Mouse (Mus musculus) embryonic fibroblast, embryonic 13.5 days (primary cell): Measurements from ENCODE around the gene Dnhd1. TPM values are rescaled to one million over a fixed set of nuclear protein-coding genes. Genes with fewer than 3 reads are reported as not detected.

ENCODE experiments used
- H3K27ac ChIP-seq: 2 replicates; pipeline ENCODE4 v1.5.1; 2012; ENCODE audit warnings: low read length, control low read depth, inconsistent platforms; ENCODE audit not compliant: insufficient read depth
- H3K4me1 ChIP-seq: 2 replicates; pipeline ENCODE4 v1.6.1; 2011; ENCODE audit warnings: low read length; ENCODE audit not compliant: control insufficient read depth, insufficient read depth
- H3K4me3 ChIP-seq: 2 replicates; pipeline ENCODE4 v1.5.1; 2011; ENCODE audit warnings: mild to moderate bottlenecking, control low read depth, low read length; ENCODE audit not compliant: insufficient read depth
- CTCF ChIP-seq: IDR thresholded peaks from 2 replicates; pipeline ENCODE4 v1.5.1; 2011; ENCODE audit warnings: mild to moderate bottlenecking, control low read depth, low read length, moderate library complexity, borderline replicate concordance; ENCODE audit not compliant: insufficient read depth
- POLR2A ChIP-seq: IDR thresholded peaks from 2 replicates; pipeline ENCODE4 v1.6.1; 2011; ENCODE audit warnings: low read depth, mild to moderate bottlenecking, control low read depth, low read length, moderate library complexity
- polyA plus RNA-seq: library from polyadenylated mRNA; stranded (reverse); fragments of >200 nt; gene quantifications from 2 replicates; pipeline ENCODE4 v1.2.4, GENCODE M21; 2011; ENCODE audit warnings: low read depth; ENCODE audit not compliant: missing spikeins, insufficient read length

Dnhd1 gene
- polyA plus RNA-seq, 1 experiment, result 3.1 TPM

DNA sequence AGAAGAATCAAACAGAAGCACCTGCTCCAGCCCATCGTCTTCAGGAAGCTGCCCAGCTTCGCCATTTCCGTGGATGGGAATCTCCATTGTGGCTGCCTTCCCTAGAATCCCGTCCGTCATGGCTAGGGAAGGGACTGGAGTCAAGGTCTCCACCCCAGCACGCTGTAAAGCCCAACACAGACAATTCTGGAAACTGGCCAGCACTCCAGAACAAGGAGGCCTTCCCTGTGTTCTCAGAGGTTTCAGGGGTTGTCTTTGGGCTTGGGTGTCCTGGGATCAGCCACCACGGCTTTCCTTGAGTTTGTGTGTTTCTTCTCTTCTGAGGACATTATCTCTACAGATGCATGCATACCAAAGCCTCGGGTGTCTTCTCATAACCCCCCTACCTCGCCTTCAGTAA, 11.3 kb upstream of the Dnhd1 start:
- no peak for TF ChIP-seq POLR2A
- H3K27ac ChIP-seq, result no peak overlapping the region
- 0 out of 2 replicates have a peak, but pooled peaks cover 6% of the 10 kb centered on the region for H3K4me1 ChIP-seq
- peak overlapping the region; percentile 83 for H3K4me3 ChIP-seq

DNA sequence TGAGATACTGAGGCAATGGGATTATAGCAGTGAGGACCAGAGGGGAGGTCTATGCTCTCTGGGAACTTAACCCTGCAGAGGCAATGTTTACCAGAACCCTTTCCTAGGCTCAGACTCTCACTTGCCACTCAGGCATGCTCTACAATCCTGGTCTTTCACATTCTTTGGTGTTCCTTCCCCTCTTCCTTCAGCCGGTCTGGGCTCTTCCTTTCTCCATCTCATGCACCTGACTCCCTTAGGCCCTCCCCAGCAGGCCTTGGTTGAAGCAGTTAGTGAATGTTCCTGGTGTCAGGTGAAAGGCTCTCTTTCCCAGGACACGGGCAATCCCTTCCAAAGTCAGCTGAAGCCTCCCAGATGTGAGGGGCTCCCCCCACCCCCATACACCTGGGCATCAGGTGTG, 10.9 kb upstream of the Dnhd1 start, which contains the start of gene Timm10b:
TSS of gene Timm10b (plus strand) at position 301 of the 400 bp plus-strand sequence.
- Histone ChIP-seq H3K27ac (peak within 1 kb of the TSS; percentile 59), H3K4me3 (peak within 1 kb of the TSS; percentile 83), H3K4me1 (0 out of 2 replicates have a peak, but pooled peaks cover 6% of the 10 kb centered on the region)
- TF ChIP-seq POLR2A (no peak), CTCF (no peak)

DNA sequence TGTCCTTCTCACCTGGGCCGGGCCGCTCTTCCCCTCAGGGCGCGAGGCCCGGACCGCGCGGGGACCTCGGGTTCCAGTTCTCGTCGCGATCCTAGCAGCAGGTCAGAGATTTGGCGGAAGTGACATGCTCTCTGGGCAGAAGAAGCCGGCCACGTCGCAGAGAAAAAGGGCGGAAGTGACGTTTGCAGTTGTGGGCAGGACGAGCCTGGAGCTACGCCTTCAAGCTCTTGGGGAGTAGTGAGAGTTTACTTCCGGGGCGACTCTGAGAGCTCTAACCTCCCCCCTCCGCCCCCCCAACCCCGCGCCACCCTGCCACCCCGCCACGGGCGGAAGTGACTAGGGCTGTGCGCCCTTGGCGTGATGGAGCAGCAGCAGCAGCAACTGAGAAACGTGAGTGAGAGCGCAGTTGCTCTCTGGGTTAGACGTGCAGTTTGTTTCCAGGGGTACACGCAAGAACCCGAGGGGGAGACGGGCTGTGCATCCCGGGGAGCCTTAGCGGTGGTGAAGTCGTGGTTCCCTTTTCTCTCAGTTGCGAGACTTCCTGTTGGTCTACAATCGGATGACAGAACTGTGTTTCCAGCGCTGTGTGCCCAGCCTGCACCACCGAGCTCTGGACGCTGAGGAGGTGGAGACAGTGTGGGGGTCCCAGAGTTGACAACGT, 10.3 kb upstream of the Dnhd1 start, which contains the start of the genes Arfip2 and Gm45799:
TSS of gene Arfip2 (minus strand) at position 184 of the 661 bp plus-strand sequence.
TSS of gene Gm45799 (plus strand) at position 320 of the 661 bp plus-strand sequence.
- Histone ChIP-seq H3K4me3 (peak within 1 kb of the TSS; percentile 83), H3K4me1 (0 out of 2 replicates have a peak, but pooled peaks cover 6% of the 10 kb centered on the region), H3K27ac (peak within 1 kb of the TSS; percentile 59)
- TF ChIP-seq CTCF, result no peak
- peak; percentile 93 for TF ChIP-seq POLR2A

DNA sequence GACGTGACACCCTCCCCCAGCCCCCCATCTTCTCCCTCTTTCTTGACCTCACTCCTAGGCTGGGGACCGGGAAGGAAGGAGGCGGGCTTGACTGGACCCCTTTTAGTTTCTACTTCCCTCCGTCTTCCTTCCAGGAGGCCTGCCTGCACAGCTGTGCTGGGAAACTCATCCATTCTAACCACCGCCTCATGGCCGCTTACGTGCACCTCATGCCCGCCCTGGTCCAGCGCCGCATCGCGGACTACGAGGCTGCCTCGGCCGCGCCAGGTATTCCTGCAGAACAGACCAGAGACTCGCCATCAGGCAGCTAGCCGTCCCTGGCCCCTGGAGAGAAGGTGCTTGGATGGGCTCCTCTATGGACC, 9.8 kb upstream of the Dnhd1 start:
- 0 out of 2 replicates have a peak, but pooled peaks cover 6% of the 10 kb centered on the region for H3K4me1 ChIP-seq
- TF ChIP-seq POLR2A (no peak), CTCF (no peak)
- H3K4me3 ChIP-seq, result peak overlapping the region; percentile 80
- H3K27ac ChIP-seq, result peak overlapping the region; percentile 59

DNA sequence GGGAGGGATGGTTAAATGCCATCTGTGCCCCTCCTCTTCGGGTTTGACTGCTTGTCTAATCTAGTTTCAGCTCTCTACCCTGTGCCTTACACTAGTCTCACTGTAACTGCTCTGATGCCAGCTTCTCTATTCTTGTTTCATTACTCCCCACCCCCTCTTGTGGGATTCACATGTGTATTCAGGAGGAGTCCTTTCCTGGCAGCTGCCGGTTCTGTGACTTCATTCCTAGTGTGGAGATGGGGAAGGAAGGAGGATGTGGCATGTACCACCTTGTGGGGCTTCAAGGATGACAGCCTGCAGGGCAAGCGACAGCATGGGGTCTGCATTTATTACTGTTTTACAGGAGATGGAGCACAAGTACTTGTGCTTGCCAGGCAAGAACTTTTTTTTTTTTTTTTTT, 8.7 kb upstream of the Dnhd1 start:
- Histone ChIP-seq H3K27ac (peak overlapping the region; percentile 59; the same call in 1 of the 2 replicates), H3K4me1 (0 out of 2 replicates have a peak, but pooled peaks cover 6% of the 10 kb centered on the region), H3K4me3 (peak overlapping the region; percentile 22; the same call in 1 of the 2 replicates)
- TF ChIP-seq POLR2A, result no peak
- TF ChIP-seq CTCF, result no peak

DNA sequence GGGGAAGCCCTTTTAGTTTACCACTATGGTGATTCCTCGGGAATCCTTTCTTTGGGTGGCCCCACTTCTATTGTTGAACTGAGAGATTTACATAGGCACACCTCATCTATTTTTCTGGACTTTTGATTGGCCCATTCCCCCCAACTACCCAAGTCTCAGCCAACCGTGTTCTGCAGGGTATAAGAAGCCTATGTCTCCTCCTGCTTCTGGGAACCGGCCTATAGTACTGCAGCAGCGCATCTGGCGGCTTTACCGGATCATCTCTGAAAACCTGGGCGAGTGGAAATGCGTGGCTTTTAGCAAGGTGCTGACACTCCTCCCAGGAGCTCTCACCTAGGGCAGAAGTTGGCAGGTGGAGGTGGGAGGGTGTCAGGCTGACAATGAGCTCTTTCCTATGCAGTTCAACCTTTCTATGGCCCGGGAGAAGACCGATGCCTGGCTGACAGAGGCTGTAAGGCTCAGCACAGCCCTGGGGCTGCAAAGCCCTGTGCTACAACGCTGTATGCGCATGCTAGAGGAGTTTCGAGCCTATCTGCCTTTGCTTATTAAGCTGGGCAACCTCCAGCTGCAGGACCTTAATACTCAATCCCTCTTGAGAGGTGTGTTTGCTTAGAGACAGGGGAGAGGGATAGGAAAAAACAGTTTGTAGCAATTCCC, 35.0 kb downstream of the Dnhd1 start:
- no peaks in the 10 kb centered on the region for H3K4me1 ChIP-seq
- no peak for TF ChIP-seq CTCF
- TF ChIP-seq POLR2A, result no peak
- H3K4me3 ChIP-seq, result no peak overlapping the region
- H3K27ac ChIP-seq, result no peak overlapping the region

DNA sequence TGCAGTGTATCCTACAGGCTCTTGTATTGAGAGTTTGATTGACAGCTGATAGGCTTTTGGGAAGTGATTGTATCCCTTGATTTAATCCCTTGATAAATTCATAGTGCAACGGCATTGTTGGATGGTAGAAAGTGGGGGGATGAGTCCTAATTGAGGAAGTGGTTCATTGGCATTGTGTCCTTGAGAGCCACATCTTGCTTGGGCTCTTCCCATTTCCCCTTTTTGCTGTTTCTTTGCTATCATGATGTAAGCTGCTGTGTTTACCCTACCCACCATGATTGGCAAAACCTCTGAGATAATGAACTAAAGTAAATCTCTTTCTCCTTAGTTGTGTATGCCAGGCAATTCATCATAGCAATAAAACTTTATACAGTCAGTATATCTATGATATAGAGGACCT, 40.2 kb downstream of the Dnhd1 start:
- no peaks in the 10 kb centered on the region for H3K4me1 ChIP-seq
- no peak overlapping the region for H3K4me3 ChIP-seq
- TF ChIP-seq POLR2A, result no peak
- TF ChIP-seq CTCF, result no peak
- H3K27ac ChIP-seq, result no peak overlapping the region

DNA sequence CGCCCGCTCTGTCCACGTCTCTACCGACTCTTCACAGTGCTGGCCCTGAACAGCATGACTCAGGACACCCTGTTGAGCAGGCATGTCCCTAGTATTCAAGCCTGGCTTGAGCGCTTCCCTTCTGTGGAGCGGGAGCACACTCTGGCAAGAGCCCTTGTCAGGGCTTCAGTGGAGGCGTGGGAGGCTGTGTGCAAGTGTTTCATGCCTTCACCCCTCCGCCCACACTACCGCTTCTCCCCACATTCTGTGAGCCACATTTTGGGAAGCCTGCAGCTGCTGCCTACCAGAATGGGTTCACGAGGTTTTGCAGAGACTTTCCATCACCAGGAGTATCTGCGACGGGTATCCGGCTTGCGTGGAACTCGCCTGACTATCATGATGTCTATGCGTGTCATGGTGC, 52.6 kb downstream of the Dnhd1 start:
- no peaks in the 10 kb centered on the region for H3K4me1 ChIP-seq

DNA sequence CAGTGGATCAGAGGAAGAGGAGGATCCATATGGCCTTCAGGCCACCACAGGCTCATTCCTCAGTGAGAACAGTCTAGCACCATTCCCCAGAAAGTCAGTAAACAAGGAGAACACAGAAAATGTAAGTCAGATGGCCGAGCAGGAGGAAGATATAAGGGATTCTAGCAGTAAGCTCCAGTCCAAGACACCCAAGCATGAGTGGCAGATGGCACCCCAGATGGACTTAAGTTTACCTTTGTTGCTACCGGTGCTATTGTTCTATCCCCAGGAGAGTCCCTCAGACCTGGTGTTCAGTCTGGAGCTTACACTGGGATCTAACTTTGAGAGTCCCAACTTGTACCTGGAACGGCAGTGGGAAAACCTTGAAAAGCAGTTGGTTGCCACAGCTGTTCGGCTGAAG, 53.2 kb downstream of the Dnhd1 start:
- no peak for TF ChIP-seq POLR2A
- no peak for TF ChIP-seq CTCF

More for the DNA sequence above, 52.6 kb downstream of the Dnhd1 start:
- Histone ChIP-seq H3K4me3 (no peak overlapping the region), H3K27ac (no peak overlapping the region)
- TF ChIP-seq POLR2A (no peak), CTCF (no peak)

DNA sequence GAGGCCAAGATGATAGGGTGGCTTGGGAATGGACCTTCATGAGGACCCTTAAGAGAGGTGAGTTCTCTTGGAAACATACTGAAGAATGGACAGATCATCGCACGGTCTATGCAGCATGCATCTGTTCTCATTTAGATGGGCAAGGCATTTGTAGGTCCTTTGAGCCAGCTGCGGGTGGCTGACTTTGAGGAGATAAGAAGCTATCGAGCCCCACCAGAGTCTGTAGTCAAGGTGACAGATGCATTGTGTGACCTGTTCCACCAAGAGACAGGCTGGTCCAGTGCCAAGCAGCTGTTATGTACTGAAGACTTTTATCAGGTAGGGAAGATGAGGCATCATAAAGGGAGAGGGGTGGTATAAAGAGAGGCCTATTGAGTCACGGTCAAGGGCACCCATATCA, 58.1 kb downstream of the Dnhd1 start:
- H3K27ac ChIP-seq, result no peak overlapping the region
- no peak overlapping the region for H3K4me3 ChIP-seq
- TF ChIP-seq POLR2A, result no peak
- no peak for TF ChIP-seq CTCF
- no peaks in the 10 kb centered on the region for H3K4me1 ChIP-seq

More for the DNA sequence above, 53.2 kb downstream of the Dnhd1 start:
- H3K4me1 ChIP-seq, result no peaks in the 10 kb centered on the region
- H3K27ac ChIP-seq, result no peak overlapping the region
- H3K4me3 ChIP-seq, result no peak overlapping the region
